Mouse (Mus musculus) cerebellum, adult (tissue): ENCODE results near the gene Rps25.
"Not testable (repeated sequence)": the region's sequence is repeated elsewhere in the genome, so short reads cannot be mapped to it uniquely, and the experiment has no call there.

Experiments
- ATAC-seq: cut with Nextera tagmentation; 2 replicates; pipeline ENCODE4 v1.9.2; 2017; ENCODE audit warnings: mild to moderate bottlenecking, moderate library complexity, mixed read lengths; ENCODE audit not compliant: insufficient number of reproducible peaks, low FRiP score, low TSS enrichment

Gene Rps25

DNA sequence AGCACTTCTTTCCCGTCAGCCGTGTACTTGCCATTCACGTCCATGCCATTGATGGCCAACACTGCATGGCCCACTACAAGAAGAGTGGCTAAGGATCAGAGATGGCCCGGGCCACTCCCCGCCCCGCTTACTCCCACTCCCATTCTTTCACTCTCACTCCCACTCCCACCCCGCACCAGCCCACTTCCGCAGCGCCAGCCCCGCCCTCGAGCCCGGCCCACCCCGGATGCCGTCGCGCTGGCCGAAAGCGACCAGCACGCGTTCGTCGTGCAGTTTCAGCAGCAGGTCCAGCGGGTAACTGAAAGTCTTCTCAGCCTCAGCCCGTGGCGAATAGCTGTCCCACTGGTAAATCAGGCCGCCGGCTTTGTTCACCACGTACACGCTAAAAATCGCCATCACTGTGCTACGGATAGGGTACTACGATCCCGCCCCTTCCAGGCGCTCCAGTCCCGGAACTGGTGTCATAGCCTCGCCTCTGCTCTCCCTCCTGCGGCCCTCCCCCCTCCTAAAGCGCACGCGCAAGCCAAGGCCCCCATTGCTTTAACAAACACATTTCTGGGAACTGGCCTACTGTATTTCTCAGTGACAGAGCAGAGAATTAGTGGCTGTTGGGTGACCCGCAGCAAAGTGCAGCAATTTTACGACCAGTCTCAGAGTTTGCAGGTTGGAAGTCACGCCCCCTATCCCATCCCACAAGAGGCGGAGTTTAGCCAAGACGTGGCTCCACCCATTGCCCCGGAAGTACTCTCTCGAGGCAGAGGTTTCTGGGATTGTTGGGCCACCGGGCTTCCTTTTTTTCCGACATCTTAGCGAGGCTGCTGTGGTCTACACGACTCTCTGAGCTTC, at the start of gene Rps25, which contains the start of gene Trappc4:
Gene Rps25, plus strand, starts transcription at position 234 of the 846 bp plus-strand sequence.
Gene Trappc4, minus strand, starts transcription at position 695 of the 846 bp plus-strand sequence.
- peak; percentile 95 for ATAC-seq

DNA sequence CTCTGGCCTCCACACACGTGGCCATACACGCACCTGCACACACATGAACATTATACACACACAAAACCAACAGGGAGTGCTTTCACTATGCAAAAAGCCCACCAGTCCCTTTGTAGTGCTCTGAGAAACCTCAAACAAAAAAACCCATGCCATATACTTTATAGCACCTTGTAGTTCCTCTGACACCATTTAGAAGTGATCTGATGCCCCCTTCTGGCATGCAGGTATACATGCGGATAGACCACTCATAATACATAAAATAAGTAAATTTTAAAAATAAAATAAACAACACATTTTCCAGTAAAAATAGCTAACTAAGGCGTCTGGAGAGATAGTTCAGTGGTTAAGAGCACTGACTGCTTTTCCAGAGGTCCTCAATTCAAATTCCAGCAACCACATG, 49.7 kb upstream of the Rps25 start:
- no peak for ATAC-seq

DNA sequence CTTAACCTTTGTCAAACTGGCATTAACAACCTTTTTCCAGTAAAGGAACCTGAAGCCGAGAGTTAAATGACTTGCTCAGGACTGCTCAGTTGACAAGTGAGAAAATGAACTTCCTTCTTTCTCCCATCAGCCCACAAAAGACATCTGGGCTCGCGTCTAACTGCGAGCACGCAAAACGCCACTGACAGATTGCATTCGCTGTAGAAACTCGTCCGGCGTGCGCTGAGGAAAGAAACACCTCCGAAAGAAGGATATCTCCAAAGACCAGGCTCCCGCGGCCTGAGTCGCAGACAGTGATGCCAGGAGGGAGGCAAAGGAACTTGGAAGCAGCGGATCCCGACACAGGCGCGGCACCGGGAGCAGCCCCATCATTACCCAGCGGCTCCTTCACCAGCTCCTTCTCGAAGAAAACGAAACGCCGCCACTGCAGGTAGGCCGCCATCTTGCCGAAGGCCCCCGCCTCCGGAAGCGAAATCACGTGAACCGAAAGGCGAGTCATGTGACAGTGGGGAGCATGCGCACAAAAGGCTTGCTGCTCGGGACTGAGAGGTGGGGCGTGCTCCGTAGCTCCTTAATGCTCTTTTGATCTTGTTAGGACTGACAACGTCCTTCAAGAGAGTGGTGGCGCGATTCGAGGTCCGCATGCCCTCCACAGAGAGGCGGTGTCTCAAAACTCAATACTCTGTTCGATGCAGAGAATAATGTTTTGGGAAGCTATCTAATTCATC, 45.6 kb upstream of the Rps25 start, which contains the start of gene Vps11:
Gene Vps11, minus strand, starts transcription at position 481 of the 728 bp plus-strand sequence.
- peak; percentile 70; the same call in 1 of the 2 replicates for ATAC-seq

DNA sequence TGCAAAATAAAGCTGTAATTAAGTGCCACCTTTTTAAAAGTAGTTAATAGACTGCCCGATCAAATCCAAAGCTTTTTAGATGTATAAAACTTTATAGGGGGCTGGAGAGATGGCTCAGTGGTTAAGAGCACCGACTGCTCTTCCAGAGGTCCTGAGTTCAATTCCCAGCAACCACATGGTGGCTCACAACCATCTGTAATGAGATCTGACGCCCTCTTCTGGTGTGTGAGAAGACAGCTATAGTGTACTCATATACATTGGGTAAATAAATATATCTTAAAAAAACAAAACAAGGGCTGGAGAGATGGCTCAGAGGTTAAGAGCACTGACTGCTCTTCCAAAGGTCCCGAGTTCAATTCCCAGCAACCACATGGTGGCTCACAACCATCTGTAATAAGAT, 45.0 kb upstream of the Rps25 start:
- not testable (repeated sequence) for ATAC-seq

DNA sequence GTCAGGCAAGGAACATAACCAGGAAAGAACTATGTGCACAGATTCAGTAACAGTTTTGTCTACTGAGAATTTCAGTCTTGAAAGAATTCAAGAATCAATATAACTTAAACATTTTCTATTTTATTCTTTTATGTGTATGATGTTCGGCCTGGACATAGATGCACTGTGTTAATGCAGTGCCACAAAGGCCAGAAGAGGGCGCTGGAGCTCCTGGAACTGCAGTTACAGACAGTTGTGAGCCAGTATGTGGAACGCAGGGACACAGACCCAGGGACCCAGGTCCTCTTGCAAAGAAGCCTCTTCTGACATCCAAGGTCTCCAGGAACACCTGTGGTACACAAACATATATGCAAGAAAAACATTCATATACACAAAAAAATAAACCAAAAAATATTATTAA, 42.5 kb upstream of the Rps25 start:
- no peak for ATAC-seq

DNA sequence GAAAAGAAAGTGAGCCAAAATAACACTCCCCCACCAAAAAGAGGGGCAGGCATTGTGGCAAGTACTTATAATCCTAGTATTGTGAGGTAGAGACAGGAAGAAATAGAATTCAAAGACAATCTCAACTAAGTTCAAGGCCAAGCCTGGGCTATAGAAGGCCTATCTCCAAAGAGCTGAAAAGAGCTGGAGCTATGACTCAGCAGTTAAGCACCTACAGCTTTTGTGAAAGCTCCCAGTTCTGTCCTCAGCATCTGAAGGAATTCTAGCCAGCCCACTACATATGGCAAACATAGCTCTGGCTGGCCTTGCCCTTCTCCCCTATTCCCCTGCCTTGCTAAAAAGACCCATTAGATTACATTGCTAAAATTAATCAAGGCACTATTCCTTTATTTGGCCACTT, 33.6 kb upstream of the Rps25 start:
- ATAC-seq: no peak

DNA sequence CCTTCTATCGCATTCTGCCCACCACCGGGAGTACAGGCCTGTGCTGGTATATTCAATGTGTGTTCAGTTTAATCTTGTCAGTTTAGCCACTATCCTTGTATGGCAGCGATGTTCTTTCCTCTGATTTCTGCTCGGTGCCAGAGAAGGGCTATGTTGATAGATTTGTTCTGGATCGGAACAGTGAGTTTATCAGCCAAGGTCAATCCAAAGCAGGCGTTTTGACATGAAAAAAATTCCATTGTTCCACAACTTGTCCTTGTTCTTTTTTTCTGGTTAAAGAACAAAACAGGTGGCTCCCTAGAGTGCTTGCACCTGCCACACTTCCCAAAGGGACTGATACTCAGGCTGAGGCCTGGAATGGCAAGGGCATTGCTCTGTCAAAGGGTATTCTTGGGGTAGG, 30.8 kb upstream of the Rps25 start:
- ATAC-seq: no peak

DNA sequence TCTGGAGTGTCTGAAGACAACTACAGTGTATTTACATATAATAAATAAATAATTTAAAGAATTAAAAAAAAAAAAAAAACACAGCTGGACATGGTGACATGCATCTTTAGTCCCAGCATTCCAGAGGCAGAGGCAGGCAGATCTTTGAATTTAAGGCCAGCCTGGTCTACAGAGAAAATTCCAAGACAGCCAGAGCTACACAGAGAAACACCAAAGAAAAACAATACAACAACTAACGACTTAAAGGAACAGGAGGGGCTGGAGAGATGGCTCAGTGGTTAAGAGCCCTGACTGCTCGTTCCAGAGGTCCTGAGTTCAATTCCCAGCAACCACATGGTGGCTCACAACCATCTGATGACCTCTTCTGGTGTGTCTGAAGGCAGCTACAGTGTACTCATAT, 29.6 kb upstream of the Rps25 start:
- ATAC-seq: not testable (repeated sequence)

DNA sequence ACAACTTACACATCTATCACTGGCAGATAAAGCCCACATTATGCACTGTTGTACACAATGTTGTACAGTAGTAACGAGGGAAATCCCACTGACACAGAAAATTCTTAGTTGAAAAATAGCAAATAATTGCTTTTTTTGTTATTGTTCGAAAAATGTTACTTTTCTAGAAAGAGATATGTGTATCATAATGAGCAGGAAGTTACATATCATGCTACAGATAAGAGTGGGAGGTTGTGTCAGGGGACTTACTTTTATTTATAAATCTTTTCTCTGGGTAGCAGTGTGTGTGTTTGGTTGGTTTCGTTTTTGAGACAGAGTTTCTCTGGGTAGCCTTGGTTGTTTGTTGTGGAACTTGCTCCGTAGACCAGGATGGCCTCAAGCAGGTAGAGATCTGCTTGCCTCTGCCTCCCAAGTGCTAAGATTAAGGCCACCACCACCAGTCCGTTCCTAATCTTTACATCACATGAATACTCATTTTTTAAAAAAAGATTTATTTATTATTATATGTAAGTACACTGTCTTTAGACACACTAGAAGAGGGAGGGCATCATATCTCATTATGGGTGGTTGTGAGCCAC, 28.7 kb upstream of the Rps25 start:
- no peak for ATAC-seq

DNA sequence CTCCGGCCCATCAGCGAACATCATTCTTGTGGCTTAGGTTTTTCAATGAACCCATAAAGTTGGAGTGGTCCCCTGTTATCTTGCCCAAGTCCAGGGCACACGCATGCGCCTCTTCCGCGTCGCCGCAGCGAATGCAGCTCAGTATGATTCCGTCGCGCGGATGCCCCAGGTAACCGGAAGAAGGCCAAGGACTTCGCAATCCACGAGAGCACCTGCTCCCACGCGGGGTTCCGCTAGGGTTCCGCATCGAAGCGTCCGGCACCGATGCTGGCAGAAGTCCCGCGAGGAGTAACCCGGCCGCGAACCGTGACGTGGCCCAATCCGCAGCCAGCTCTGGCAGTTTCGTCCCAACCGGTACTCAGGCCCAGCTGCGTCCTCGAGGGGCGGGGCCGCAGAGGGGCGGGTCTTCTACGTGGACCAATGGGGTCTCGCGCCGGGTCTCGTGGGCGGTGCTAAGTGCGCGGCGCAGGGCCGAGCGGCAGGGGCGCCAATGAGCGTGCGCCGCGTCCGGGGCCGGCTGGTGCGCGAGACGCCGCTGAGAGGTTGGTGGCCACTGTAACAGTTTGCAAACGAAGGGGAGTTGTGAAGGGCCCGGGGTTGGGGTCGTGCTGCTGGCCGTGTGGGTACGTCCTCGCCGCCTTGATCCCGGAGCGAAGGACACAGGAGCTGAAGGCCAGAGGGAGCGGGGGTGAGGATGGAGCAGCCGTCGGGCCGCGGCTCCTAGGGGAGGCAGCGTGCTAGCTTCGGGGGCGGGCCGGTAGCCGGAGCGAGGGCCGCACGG, 27.7 kb upstream of the Rps25 start, which contains the start of gene Hyou1:
Gene Hyou1, plus strand, starts transcription at position 437 of the 781 bp plus-strand sequence.
- ATAC-seq: peak; percentile 94

DNA sequence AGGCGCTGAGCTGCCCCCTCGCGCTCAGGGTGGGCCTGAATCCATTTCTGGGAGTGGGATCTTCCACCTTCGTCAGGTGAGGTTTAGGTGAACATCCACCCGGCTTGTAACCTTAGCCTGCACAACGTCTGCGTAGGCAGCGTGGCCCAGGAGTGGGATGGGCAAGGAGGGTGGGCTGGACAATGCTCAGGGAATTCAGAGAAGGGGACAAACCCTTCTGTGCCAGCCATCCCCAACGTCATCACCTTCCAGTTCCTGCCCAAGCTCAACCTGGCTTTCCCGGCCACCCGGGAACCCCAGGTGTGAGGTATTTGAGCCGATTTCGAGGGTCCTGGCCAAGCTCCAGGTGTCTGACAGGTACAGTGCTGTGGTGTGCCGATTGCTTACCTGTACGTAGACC, 27.1 kb upstream of the Rps25 start:
- peak; percentile 15; the same call in 1 of the 2 replicates for ATAC-seq

DNA sequence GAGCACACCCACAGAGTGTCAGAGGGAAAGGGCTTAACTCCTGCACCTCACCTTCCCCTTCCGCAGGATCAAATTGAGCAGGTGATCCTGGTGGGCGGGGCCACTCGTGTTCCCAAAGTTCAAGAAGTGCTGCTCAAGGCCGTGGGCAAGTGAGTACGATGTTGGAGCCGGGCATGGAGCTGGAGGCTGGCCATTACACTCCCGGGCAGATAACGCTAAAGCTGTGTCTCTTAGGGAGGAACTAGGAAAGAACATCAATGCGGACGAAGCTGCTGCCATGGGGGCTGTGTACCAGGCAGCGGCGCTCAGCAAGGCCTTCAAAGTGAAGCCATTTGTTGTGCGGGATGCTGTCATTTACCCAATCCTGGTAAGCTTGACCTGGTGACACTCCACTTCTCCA, 22.3 kb upstream of the Rps25 start:
- no peak for ATAC-seq

DNA sequence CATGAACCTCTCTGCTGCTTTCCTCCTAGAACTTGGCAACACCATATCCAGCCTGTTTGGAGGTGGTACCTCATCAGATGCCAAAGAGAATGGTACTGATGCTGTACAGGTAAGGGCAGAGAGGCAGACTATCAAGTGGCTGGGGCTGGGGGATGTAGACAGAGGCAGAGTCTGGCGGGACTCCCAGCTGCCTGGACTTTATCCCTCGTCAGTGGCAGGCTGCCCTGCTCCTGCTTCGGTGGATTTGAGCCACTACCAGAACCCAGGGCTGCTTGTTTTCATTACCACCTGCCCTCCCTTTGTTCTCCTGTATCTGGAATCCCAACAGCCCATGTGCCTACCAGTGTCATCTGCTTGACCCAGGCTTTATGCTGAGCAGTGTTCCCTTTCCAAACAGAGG, 19.7 kb upstream of the Rps25 start:
- ATAC-seq: no peak

DNA sequence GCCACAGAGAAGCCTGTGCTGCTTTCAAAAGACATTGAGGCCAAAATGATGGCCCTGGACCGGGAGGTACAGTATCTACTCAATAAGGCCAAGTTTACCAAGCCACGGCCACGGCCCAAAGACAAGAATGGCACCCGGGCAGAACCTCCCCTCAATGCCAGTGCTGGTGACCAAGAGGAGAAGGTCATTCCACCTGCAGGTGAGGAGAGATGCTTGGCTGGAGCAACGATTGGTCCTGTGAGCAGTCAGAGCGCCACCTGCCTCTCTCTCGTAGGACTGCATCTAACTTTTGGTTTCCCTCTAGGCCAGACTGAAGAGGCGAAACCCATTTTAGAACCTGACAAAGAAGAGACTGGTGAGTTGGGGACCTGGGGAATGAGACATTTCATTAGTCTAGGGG, 17.7 kb upstream of the Rps25 start:
- ATAC-seq: no peak

DNA sequence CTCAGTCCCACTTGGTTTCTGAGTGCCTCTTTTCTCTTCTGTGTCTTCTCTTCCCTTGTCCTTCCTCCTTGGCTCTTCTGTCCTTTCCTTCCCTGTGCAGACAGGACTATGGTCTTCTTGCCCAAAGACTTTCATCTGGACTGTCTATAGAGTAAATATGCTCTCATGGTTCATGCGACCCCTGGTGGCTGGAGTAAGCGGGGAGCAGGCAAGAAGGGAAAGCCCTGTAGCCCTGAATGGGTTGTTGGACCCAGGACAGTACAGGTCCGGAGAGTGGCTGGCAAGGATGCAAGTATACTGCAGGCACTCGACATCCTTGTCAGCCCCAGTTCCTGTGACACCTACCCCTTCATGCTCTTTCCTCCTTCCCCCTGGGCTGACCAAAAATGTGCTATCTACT, 15.5 kb upstream of the Rps25 start:
- no peak; the same call in 1 of the 2 replicates for ATAC-seq

DNA sequence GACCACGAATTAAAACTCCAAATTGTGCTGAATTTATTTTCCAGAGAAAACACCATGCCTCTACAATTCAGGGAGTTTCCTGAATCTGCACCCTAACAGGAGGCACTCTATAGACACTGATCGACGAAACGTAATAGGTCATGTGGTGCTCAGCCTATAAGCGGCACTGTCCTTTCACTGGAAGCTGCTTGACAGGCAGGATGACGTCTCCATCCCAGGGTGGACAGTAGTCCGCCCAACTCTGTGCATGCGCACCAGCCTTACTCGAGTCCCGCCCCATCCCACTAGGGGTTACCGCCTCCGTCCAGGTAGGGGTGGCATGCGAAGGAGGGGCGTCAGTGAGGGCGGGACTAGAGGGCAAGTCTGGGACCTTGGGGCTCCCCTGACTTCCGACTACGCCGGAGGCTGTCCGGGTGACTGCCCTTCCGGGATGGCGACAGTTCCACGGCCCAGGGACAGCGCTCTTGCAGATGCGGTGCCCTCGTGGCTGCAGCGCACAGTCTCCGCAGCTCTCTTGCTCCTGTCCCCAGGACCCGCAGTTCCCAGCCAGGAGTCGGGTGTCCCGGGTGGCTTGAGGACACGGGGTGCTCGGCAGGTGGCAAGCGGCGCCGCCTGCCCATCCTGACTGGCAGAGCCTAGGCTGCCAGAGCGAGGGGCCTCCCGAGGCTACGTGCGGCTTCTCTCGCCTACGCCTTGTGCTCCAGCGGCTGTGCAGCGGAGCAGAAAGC, 10.1 kb upstream of the Rps25 start, which contains the start of gene Slc37a4:
Gene Slc37a4, plus strand, starts transcription at position 169 of the 728 bp plus-strand sequence.
- ATAC-seq: peak; percentile 98

DNA sequence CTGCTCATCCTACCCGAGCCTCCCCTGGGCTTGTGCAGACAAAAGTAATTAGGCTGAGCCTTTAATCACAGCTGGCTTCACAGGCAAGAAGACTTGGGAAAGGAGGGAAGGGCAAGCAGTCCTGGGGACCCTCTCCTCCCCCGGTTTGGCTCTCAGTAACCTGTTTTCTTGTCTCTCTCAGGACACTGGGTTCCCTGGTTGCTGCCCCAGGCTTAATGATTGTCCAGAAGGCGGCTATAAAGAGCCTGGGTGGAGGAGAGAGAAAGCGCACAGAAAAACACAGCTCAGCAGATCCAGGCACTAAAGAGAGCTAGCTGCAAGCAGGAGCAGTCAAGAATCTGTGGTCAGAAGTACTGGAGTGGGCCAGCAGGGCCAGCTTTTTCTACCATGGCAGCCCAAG, 8.9 kb upstream of the Rps25 start:
- ATAC-seq: no peak

DNA sequence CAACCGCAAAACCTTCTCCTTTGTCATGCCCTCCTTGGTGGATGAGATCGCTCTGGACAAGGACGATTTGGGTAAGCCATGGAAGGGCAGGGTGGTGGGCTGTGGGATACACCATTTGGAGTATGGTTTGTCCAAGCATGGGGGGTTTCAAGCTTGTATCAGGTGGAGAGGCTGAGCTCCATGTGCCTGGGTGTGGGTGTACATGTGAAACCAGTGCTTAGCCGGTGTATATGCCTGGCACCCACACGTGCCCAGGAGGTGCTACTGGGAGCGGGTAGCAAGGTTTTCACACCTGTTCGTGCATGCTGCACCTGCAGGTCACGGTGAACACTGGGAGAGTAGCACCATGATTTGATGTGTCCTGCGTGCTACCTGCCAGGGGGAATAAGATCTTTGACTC, 8.4 kb upstream of the Rps25 start:
- no peak for ATAC-seq

DNA sequence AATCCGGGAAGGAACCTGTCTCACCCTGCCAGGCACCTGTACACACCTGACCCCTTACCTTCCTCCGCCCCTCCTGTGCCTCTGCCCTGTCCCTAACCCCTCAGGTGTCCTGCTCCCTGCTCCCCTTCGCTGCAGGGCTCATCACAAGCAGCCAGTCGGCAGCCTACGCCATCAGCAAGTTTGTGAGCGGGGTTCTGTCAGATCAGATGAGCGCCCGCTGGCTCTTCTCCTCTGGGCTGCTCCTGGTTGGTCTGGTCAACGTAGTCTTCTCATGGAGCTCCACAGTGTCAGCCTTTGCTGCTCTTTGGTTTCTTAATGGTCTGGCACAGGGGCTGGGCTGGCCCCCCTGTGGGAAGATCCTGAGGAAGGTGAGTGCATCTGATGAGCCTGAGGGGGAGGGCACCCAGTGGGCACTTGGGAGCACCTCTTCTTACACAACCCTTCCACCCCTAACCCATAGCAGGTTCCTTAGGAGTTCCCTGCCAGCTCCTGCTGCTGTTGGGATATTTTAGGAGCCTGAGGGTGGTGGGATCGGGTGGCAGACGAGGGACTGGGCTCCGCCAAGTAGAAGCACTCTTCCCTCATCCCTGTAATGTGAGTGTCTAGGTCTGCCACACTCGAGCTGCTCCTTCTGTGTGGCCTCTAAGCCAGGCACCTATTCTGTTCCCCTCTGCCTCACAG, 7.7 kb upstream of the Rps25 start:
- no peak for ATAC-seq
